Mouse (Mus musculus): Measurements from ENCODE around the gene Dcst2. TPM values are rescaled to one million over a fixed set of nuclear protein-coding genes. Genes with fewer than 3 reads are reported as not detected.

Gene Dcst2
- polyA plus RNA-seq, 1 experiment from 2014 or later: 0.34 TPM

DNA sequence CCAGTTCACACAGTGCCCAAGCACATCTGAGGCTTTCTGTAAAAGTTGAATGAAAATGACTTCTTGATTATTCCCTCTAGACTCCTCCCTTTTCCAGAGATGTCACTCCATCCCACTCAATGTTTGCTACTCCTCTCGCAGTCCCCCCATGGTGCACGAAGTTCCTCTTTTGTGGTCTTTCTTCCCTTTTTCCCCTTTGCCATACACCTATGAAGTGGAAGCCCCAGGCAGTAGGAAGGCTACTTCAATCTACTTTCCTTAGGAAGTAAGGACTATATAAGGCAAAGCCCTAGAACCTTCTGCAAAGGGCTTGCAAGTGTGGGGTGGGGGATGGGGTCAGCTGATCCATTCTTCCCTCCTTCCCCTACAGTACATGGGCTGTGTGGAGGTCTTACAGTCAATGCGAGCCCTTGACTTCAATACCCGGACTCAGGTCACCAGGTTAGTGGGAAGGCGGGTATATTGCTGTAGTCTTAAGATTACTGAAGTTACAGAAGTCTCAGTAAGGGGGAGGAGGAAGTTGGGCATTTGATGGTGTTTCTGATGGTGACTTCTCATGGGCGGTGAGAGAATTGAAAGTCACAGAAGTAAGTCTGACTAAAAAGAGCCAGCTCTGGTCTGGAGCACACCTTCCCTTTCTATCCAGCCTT, 60.9 kb downstream of the Dcst2 start:
- Histone ChIP-seq H3K9ac (no peak overlapping the region), H3K4me2 (peak overlapping the region; percentile 58), H3K9me3 (no peaks in the 10 kb centered on the region), H3K4me1 (replicated peaks) (peaks cover 28% of the 10 kb centered on the region), H3K36me3 (no peaks in the 10 kb centered on the region), H3K4me3 (peak overlapping the region; percentile 34; the same call in 1 of the 2 replicates), H3K27ac (replicated peaks) (no peak overlapping the region), H3K27me3 (no peaks in the 10 kb centered on the region)
- WGBS: 75% methylated on average over 6 of the region's 6 CpGs
- ATAC-seq (ENCODE audit: low FRiP score, low read depth): no peak

DNA sequence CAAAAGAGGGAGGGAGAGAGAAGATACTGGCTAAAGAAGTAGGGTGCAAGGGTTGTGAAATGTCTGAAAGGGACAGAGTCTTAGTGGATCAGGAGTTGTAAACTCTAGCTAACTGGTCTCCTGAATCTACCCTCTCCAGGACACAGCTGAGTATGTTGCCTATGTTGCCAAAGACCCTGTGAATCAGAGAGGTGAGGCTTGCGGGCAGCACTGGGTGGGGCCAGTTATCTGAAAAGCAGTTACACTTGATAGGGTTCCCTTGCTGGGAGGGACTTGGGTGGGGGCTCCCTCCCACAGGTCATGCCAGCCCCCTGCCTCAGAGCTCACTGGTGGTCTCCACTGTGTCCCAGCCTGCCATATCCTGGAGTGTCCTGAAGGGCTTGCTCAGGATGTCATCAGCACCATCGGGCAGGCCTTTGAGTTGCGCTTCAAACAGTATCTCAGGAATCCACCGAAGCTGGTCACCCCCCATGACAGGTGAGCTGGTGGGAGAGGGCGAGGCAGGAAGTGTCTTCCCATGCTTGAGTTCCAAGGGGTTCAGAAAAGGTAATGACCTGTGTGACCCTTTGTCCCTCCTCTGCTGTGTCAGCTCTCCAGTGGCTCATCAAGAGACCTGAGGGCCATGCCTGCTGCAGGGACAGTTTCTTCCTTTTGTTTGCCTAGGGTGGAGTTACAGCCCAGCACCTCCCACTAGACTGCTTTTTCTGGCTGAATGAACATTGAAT, 62.8 kb downstream of the Dcst2 start:
- Histone ChIP-seq H3K4me3 (no peak overlapping the region), H3K27me3 (no peaks in the 10 kb centered on the region), H3K4me2 (no peak overlapping the region), H3K4me1 (replicated peaks) (peaks cover 22% of the 10 kb centered on the region), H3K36me3 (no peaks in the 10 kb centered on the region), H3K9ac (no peak overlapping the region), H3K9me3 (no peaks in the 10 kb centered on the region), H3K27ac (replicated peaks) (no peak overlapping the region)
- ATAC-seq (ENCODE audit: low FRiP score, low read depth): no peak
- WGBS: 90% methylated on average over 5 of the region's 5 CpGs

DNA sequence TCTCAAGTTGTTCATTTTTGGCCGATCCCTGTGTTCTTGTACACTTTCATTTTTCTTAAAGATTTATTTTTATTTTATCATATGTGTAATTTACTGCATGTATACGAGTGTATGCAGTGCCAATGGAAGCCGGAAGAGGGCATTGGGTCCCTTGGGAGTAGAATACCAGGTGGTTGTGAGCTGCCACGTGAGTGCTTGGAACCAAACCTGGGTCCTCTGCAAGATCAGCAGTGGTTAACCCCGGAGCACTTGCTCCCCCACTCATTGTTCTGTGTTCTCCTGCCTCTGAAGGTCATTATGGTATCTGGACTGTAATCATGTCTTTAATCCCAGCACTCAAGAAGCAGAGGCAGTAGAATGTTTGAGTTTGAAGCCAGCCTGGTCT, 63.4 kb downstream of the Dcst2 start:
- no peak overlapping the region for H3K4me2 ChIP-seq
- no peak overlapping the region for H3K27ac ChIP-seq (replicated peaks)
- peaks cover 17% of the 10 kb centered on the region for H3K4me1 ChIP-seq (replicated peaks)
- no peak overlapping the region for H3K9ac ChIP-seq
- WGBS: 86% methylated on average over 5 of the region's 5 CpGs
- no peak for ATAC-seq (ENCODE audit: low FRiP score, low read depth)
- H3K27me3 ChIP-seq: no peaks in the 10 kb centered on the region
- H3K9me3 ChIP-seq: no peaks in the 10 kb centered on the region
- H3K36me3 ChIP-seq: no peaks in the 10 kb centered on the region
- H3K4me3 ChIP-seq: no peak overlapping the region

DNA sequence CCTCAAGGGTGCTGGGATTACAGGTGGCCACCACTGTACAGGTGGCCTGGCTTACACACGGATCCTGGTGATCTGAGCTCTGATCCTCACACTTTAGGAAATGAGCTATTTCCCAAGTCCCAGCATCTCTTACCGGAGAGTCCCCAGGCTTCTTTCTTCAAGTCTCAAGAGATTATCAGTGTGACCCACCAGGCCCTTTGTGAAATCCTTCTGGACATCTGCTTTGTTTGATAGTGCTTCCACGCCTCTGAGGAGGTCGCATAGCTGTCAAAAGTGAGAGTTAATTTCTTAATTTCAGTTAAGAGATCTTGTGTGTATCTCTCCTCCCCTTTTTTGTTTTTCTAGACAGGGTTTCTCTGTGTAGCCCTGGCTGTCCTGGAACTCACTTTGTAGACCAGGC, 64.1 kb downstream of the Dcst2 start:
- Histone ChIP-seq H3K4me1 (replicated peaks) (peaks cover 18% of the 10 kb centered on the region), H3K4me3 (no peak overlapping the region), H3K27me3 (no peaks in the 10 kb centered on the region), H3K4me2 (no peak overlapping the region), H3K27ac (replicated peaks) (no peak overlapping the region), H3K9me3 (no peaks in the 10 kb centered on the region), H3K36me3 (no peaks in the 10 kb centered on the region), H3K9ac (no peak overlapping the region)
- ATAC-seq (ENCODE audit: low FRiP score, low read depth): no peak
- 84% methylated on average over 4 of the region's 4 CpGs for WGBS

Other genes starting within 250 kb of the Dcst2 start
- gene Pklr, start 225.8 kb upstream of the Dcst2 start, polyA plus RNA-seq (2015; fragmentation: Nextera tagmentation; extraction: Ambion mirVana): 0.09 TPM in 2 replicates
- 51.9 and 59.2 TPM in 2 replicates for gene Hcn3, start 201.8 kb upstream of the Dcst2 start, polyA plus RNA-seq (2015; fragmentation: Nextera tagmentation; extraction: Ambion mirVana)
- gene Clk2, start 197.2 kb upstream of the Dcst2 start, polyA plus RNA-seq (2015; fragmentation: Nextera tagmentation; extraction: Ambion mirVana): 20.0 and 22.6 TPM in 2 replicates
- 148 and 158 TPM in 2 replicates for gene Scamp3, start 184.5 kb upstream of the Dcst2 start, polyA plus RNA-seq (2015; fragmentation: Nextera tagmentation; extraction: Ambion mirVana)
- 35.5 and 39.2 TPM in 2 replicates for gene Fam189b, start 178.8 kb upstream of the Dcst2 start, polyA plus RNA-seq (2015; fragmentation: Nextera tagmentation; extraction: Ambion mirVana)
- gene Gba, start 159.0 kb upstream of the Dcst2 start, polyA plus RNA-seq (2015; fragmentation: Nextera tagmentation; extraction: Ambion mirVana): 46.6 and 48.0 TPM in 2 replicates
- gene Thbs3, start 146.8 kb upstream of the Dcst2 start, polyA plus RNA-seq (2015; fragmentation: Nextera tagmentation; extraction: Ambion mirVana): 51.5 and 51.6 TPM in 2 replicates
- 149 and 152 TPM in 2 replicates for gene Mtx1, start 134.9 kb upstream of the Dcst2 start, polyA plus RNA-seq (2015; fragmentation: Nextera tagmentation; extraction: Ambion mirVana)
- 1.2 and 1.6 TPM in 2 replicates for gene Muc1, start 132.9 kb upstream of the Dcst2 start, polyA plus RNA-seq (2015; fragmentation: Nextera tagmentation; extraction: Ambion mirVana)
- 196 and 211 TPM in 2 replicates for gene Krtcap2, start 116.0 kb upstream of the Dcst2 start, polyA plus RNA-seq (2015; fragmentation: Nextera tagmentation; extraction: Ambion mirVana)
- 71.3 and 81.6 TPM in 2 replicates for gene Trim46, start 115.7 kb upstream of the Dcst2 start, polyA plus RNA-seq (2015; fragmentation: Nextera tagmentation; extraction: Ambion mirVana)
- gene Dpm3, start 102.6 kb upstream of the Dcst2 start, polyA plus RNA-seq (2015; fragmentation: Nextera tagmentation; extraction: Ambion mirVana): 80.0 and 88.4 TPM in 2 replicates
- 36.2 and 38.5 TPM in 2 replicates for gene Slc50a1, start 91.4 kb upstream of the Dcst2 start, polyA plus RNA-seq (2015; fragmentation: Nextera tagmentation; extraction: Ambion mirVana)
- 8.9 and 9.1 TPM in 2 replicates for gene Efna1, start 80.8 kb upstream of the Dcst2 start, polyA plus RNA-seq (2015; fragmentation: Nextera tagmentation; extraction: Ambion mirVana)
- gene Efna3, start 39.0 kb upstream of the Dcst2 start, polyA plus RNA-seq (2015; fragmentation: Nextera tagmentation; extraction: Ambion mirVana): 62.4 and 72.3 TPM in 2 replicates
- 6.0 and 7.4 TPM in 2 replicates for gene Efna4, start 23.9 kb upstream of the Dcst2 start, polyA plus RNA-seq (2015; fragmentation: Nextera tagmentation; extraction: Ambion mirVana)
- 71.0 and 77.1 TPM in 2 replicates for gene Adam15, start 12.0 kb upstream of the Dcst2 start, polyA plus RNA-seq (2015; fragmentation: Nextera tagmentation; extraction: Ambion mirVana)
- 0.89 and 1.1 TPM in 2 replicates for gene Dcst1, start 3.3 kb downstream of the Dcst2 start, polyA plus RNA-seq (2015; fragmentation: Nextera tagmentation; extraction: Ambion mirVana)
- 0.82 and 0.83 TPM in 2 replicates for gene Zbtb7b, start 32.8 kb downstream of the Dcst2 start, polyA plus RNA-seq (2015; fragmentation: Nextera tagmentation; extraction: Ambion mirVana)
- gene Lenep, start 40.8 kb downstream of the Dcst2 start, polyA plus RNA-seq (2015; fragmentation: Nextera tagmentation; extraction: Ambion mirVana): 0.89 TPM in 1 of 2 replicates, not detected in the other
- 33.3 and 34.9 TPM in 2 replicates for gene Flad1, start 49.9 kb downstream of the Dcst2 start, polyA plus RNA-seq (2015; fragmentation: Nextera tagmentation; extraction: Ambion mirVana)
- 95.9 and 110 TPM in 2 replicates for gene Cks1b, start 56.4 kb downstream of the Dcst2 start, polyA plus RNA-seq (2015; fragmentation: Nextera tagmentation; extraction: Ambion mirVana)
- 20.0 and 21.8 TPM in 2 replicates for gene Shc1, start 56.5 kb downstream of the Dcst2 start, polyA plus RNA-seq (2015; fragmentation: Nextera tagmentation; extraction: Ambion mirVana)
- 43.1 and 45.8 TPM in 2 replicates for gene Pygo2, start 68.2 kb downstream of the Dcst2 start, polyA plus RNA-seq (2015; fragmentation: Nextera tagmentation; extraction: Ambion mirVana)
- 18.1 and 20.4 TPM in 2 replicates for gene Pbxip1, start 74.7 kb downstream of the Dcst2 start, polyA plus RNA-seq (2015; fragmentation: Nextera tagmentation; extraction: Ambion mirVana)
- gene Pmvk, start 92.6 kb downstream of the Dcst2 start, polyA plus RNA-seq (2015; fragmentation: Nextera tagmentation; extraction: Ambion mirVana): 127 and 130 TPM in 2 replicates
- 9.1 and 9.6 TPM in 2 replicates for gene Kcnn3, start 158.2 kb downstream of the Dcst2 start, polyA plus RNA-seq (2015; fragmentation: Nextera tagmentation; extraction: Ambion mirVana)